Mouse (Mus musculus): ENCODE data around the gene Large2. TPM values are rescaled to one million over a fixed set of nuclear protein-coding genes. Genes with fewer than 3 reads are reported as not detected.

Gene Large2
- total and polyA plus RNA-seq, 3 experiments, result 0.19 to 1.5 (median 0.89) TPM

GRCm38 (mm10) chr2:92421723-92422387, 47.2 kb upstream of the Large2 start:
- H3K27me3 ChIP-seq (replicated peaks), result no peaks in the 10 kb centered on the region
- dilution Hi-C loops (cut with MboI; ENCODE audit: extremely low pct_ligation_motif_present, extremely low pct_unique_long_range_greater_than_20kb, low sequenced_read_pairs) (no loop called here), in situ Hi-C loops (cut with MboI; ENCODE audit: low pct_ligation_motif_present, low pct_unique_long_range_greater_than_20kb, low sequenced_read_pairs) (no loop called here)
- H3K79me2 ChIP-seq (replicated peaks; ENCODE audit: control insufficient read depth, extremely low read depth, insufficient read depth, poor library complexity, severe bottlenecking), result no peaks in the 10 kb centered on the region
- H3K4me1 ChIP-seq (ENCODE audit: control insufficient read depth in 1 of 2, insufficient read depth in 2 of 2), result peaks cover 0 to 10% of the 10 kb centered on the region in 2 experiments; a peak in 1 of 4 replicates
- no peak overlapping the region for H3K9ac ChIP-seq (ENCODE audit: insufficient read depth, low read depth)
- no peak for DNase-seq (ENCODE audit: extremely low read depth)
- H3K4me2 ChIP-seq (ENCODE audit: insufficient read depth, low read depth, poor library complexity, severe bottlenecking), result no peak overlapping the region
- TF ChIP-seq IRF4 (IDR thresholded peaks at IDR 0.05; ENCODE audit: low read depth, low read length) (no peak), CHD2 (IDR thresholded peaks at IDR 0.05; ENCODE audit: low read length) (no peak)
- no peak overlapping the region for H3K27ac ChIP-seq (ENCODE audit: insufficient read depth, low read depth)
- H3K4me3 ChIP-seq (replicated peaks in 1 of 3; ENCODE audit: low read depth in 2 of 3, low read length in 2 of 3, poor library complexity in 1 of 3), result no peak overlapping the region
- no peaks in the 10 kb centered on the region for H3K9me3 ChIP-seq (replicated peaks; ENCODE audit: low read length)
- peaks cover 89 to 100% of the 10 kb centered on the region in 2 experiments for H3K36me3 ChIP-seq (replicated peaks in 1 of 2; ENCODE audit: control insufficient read depth in 1 of 2, insufficient read depth in 1 of 2, low read length in 1 of 2)

- dilution Hi-C loops (cut with MboI; ENCODE audit: extremely low pct_ligation_motif_present, extremely low pct_unique_long_range_greater_than_20kb, low sequenced_read_pairs) (no loop called here), in situ Hi-C loops (cut with MboI; ENCODE audit: low pct_ligation_motif_present, low pct_unique_long_range_greater_than_20kb, low sequenced_read_pairs) (no loop called here)
These were observed 37.0 kb upstream of the Large2 start for GRCm38 (mm10) chr2:92411705-92412104.

GRCm38 (mm10) chr2:92408309-92409045, 33.8 kb upstream of the Large2 start:
- Histone ChIP-seq H3K4me3 (replicated peaks in 1 of 3; ENCODE audit: low read depth in 2 of 3, low read length in 2 of 3, poor library complexity in 1 of 3) (no peak overlapping the region), H3K9me3 (replicated peaks; ENCODE audit: low read length) (no peaks in the 10 kb centered on the region), H3K27me3 (replicated peaks) (no peaks in the 10 kb centered on the region), H3K4me2 (ENCODE audit: insufficient read depth, low read depth, poor library complexity, severe bottlenecking) (no peak overlapping the region), H3K4me1 (ENCODE audit: control insufficient read depth in 1 of 2, insufficient read depth in 2 of 2) (peaks cover 10 to 48% of the 10 kb centered on the region in 2 experiments), H3K79me2 (replicated peaks; ENCODE audit: control insufficient read depth, extremely low read depth, insufficient read depth, poor library complexity, severe bottlenecking) (no peaks in the 10 kb centered on the region), H3K9ac (ENCODE audit: insufficient read depth, low read depth) (no peak overlapping the region), H3K36me3 (replicated peaks in 1 of 2; ENCODE audit: control insufficient read depth in 1 of 2, insufficient read depth in 1 of 2, low read length in 1 of 2) (peaks cover 82 to 98% of the 10 kb centered on the region in 2 experiments), H3K27ac (ENCODE audit: insufficient read depth, low read depth) (no peak overlapping the region; the same call in 1 of the 2 replicates)
- in situ Hi-C loops (cut with MboI; ENCODE audit: low pct_ligation_motif_present, low pct_unique_long_range_greater_than_20kb, low sequenced_read_pairs), result no loop called here
- dilution Hi-C loops (cut with MboI; ENCODE audit: extremely low pct_ligation_motif_present, extremely low pct_unique_long_range_greater_than_20kb, low sequenced_read_pairs), result no loop called here
- TF ChIP-seq NELFE (IDR thresholded peaks at IDR 0.05; ENCODE audit: low read depth, low read length), result no peak
- no peak for TF ChIP-seq SIN3A (IDR thresholded peaks at IDR 0.05; ENCODE audit: low read length)
- TF ChIP-seq HCFC1 (IDR thresholded peaks at IDR 0.05; ENCODE audit: low read depth, low read length), result no peak
- TF ChIP-seq EP300 (IDR thresholded peaks at IDR 0.05; ENCODE audit: low read length), result no peak
- no peak for TF ChIP-seq ZKSCAN1 (IDR thresholded peaks at IDR 0.05; ENCODE audit: borderline replicate concordance, low read depth, low read length)
- TF ChIP-seq POLR2AphosphoS2 (IDR thresholded peaks at IDR 0.05; ENCODE audit: low read depth, low read length), result no peak
- TF ChIP-seq SMC3 (IDR thresholded peaks at IDR 0.05; ENCODE audit: low read depth, low read length), result no peak
- TF ChIP-seq ZMIZ1 (IDR thresholded peaks at IDR 0.05; ENCODE audit: low read depth, low read length), result no peak
- TF ChIP-seq MEF2A (IDR thresholded peaks at IDR 0.05; ENCODE audit: borderline replicate concordance, low read depth, low read length), result no peak
- TF ChIP-seq MAFK (IDR thresholded peaks at IDR 0.05; ENCODE audit: insufficient replicate concordance, low read length), result no peak
- TF ChIP-seq POLR2A (IDR thresholded peaks at IDR 0.05; ENCODE audit: low read depth, low read length), result no peak
- DNase-seq (ENCODE audit: extremely low read depth), result no peak

More at GRCm38 (mm10) chr2:92411705-92412104, 37.0 kb upstream of the Large2 start:
- no peak overlapping the region for H3K9ac ChIP-seq (ENCODE audit: insufficient read depth, low read depth)
- H3K4me2 ChIP-seq (ENCODE audit: insufficient read depth, low read depth, poor library complexity, severe bottlenecking), result no peak overlapping the region
- peaks cover 0 to 16% of the 10 kb centered on the region in 2 experiments; a peak in 2 of 4 replicates for H3K4me1 ChIP-seq (ENCODE audit: control insufficient read depth in 1 of 2, insufficient read depth in 2 of 2)
- peaks cover 86 to 98% of the 10 kb centered on the region in 2 experiments for H3K36me3 ChIP-seq (replicated peaks in 1 of 2; ENCODE audit: control insufficient read depth in 1 of 2, insufficient read depth in 1 of 2, low read length in 1 of 2)
- H3K9me3 ChIP-seq (replicated peaks; ENCODE audit: low read length), result no peaks in the 10 kb centered on the region
- no peaks in the 10 kb centered on the region for H3K79me2 ChIP-seq (replicated peaks; ENCODE audit: control insufficient read depth, extremely low read depth, insufficient read depth, poor library complexity, severe bottlenecking)
- H3K27ac ChIP-seq (ENCODE audit: insufficient read depth, low read depth), result no peak overlapping the region
- DNase-seq (ENCODE audit: extremely low read depth), result no peak
- no peak for TF ChIP-seq IRF4 (IDR thresholded peaks at IDR 0.05; ENCODE audit: low read depth, low read length)
- no peak for TF ChIP-seq SIN3A (IDR thresholded peaks at IDR 0.05; ENCODE audit: low read length)
- TF ChIP-seq MAX (IDR thresholded peaks at IDR 0.05; ENCODE audit: low read length), result no peak
- TF ChIP-seq SMC3 (IDR thresholded peaks at IDR 0.05; ENCODE audit: low read depth, low read length), result no peak
- TF ChIP-seq RCOR1 (conservative IDR thresholded peaks at IDR 0.05; ENCODE audit: low read depth, low read length), result no peak
- TF ChIP-seq ETS1 (conservative IDR thresholded peaks at IDR 0.05; ENCODE audit: low read depth, low read length), result no peak
- no peak for TF ChIP-seq RAD21 (IDR thresholded peaks at IDR 0.05; ENCODE audit: low read depth, low read length)
- no peak for TF ChIP-seq CTCF (conservative IDR thresholded peaks at IDR 0.05 in 1 of 2, IDR thresholded peaks at IDR 0.05 in 1 of 2; ENCODE audit: low read depth in 2 of 2, low read length in 2 of 2)
- no peak for TF ChIP-seq E2F4 (IDR thresholded peaks at IDR 0.05; ENCODE audit: insufficient replicate concordance, low read depth, low read length)
- TF ChIP-seq EP300 (IDR thresholded peaks at IDR 0.05; ENCODE audit: low read length), result no peak
- TF ChIP-seq UBTF (IDR thresholded peaks at IDR 0.05; ENCODE audit: low read depth, low read length), result no peak
- H3K27me3 ChIP-seq (replicated peaks), result no peaks in the 10 kb centered on the region
- H3K4me3 ChIP-seq (replicated peaks in 1 of 3; ENCODE audit: low read depth in 2 of 3, low read length in 2 of 3, poor library complexity in 1 of 3), result no peak overlapping the region
